Mouse (Mus musculus): ENCODE measurements at regions not wholly inside any gene's neighbourhood (a gene's known extent, or its start where the extent isn't known, plus 50 kb on each side); places are given as distances from the start of the nearest gene placed in this dataset.

DNA sequence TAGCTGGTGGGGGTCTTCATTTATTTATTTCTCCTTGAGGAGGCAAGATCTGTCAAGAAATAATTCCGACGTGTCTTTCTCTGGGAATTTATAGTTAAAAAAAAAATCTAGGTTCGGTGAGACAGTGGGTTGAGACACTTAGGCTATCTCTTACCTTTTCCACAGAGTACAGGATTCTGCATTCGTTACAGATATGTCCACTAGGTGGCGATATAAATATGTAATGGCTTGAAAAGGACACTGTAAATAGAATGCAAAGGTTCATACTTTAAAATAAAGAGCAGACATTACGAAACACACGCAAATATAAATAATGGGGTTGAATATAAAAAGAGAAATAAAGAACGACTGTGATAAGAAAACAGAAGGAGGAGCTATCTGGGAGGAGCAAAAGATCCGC lies 517.5 kb downstream of the Cps1 start:
- intact Hi-C loops (cut with DNase I), result loop anchor here (5.0 kb wide), 1 partner anchor 1497 kb away; no protein-coding TSS in a partner anchor
- no peak for DNase-seq (ENCODE audit: low spot score)

GRCm38 (mm10) chr1:67640766-67641165 lies 517.9 kb downstream of the Cps1 start:
- no peak for DNase-seq (ENCODE audit: low spot score)
- intact Hi-C loops (cut with DNase I), result loop anchor here (5.0 kb wide), 1 partner anchor 1497 kb away; no protein-coding TSS in a partner anchor

DNA sequence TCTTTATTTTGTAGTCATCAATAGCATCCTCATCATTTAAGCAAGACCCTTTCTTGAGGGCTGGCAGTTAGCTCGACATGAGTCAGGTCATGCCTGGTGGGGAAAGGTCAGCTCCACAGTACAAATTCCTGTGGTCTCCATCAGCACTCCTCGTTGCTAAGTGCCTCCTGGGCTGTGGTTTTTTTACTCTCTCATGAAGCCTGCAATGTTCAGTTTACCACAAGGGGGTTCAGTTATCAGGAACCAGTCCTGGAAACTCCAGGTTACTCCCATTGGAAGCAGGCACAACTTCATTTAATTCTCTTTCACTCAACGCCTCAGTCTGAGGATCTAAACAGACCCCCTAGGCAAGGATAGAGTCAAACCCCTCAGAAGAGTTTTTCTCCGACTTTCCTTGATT lies 520.8 kb downstream of the Cps1 start:
- DNase-seq (ENCODE audit: low spot score), result no peak
- intact Hi-C loops (cut with DNase I), result loop anchor here (5.0 kb wide), 1 partner anchor 1494 kb away; no protein-coding TSS in a partner anchor

All from heart, postnatal 25 days (tissue).